Mouse (Mus musculus) embryonic facial prominence, embryonic 15.5 days (tissue): ENCODE results near the gene Fbxw2. TPM values are rescaled to one million over a fixed set of nuclear protein-coding genes. Genes with fewer than 3 reads are reported as not detected.

Source experiments
- polyA plus RNA-seq: library from polyadenylated mRNA; unstranded; fragments of >200 nt; fragmentation: Nextera tagmentation; extraction: Ambion mirVana; gene quantifications from 2 replicates; pipeline ENCODE4 v1.2.1, GENCODE M21; 2015

Gene Fbxw2
- polyA plus RNA-seq, 1 experiment from 2014 or later: 95.6 TPM

Other genes with a start within 250 kb of the Fbxw2 start
- 79.7 and 80.3 TPM in 2 replicates for gene Gapvd1, start 71.1 kb downstream of the Fbxw2 start, polyA plus RNA-seq
- gene Hspa5, start 54.3 kb downstream of the Fbxw2 start, polyA plus RNA-seq: 771 and 838 TPM in 2 replicates
- gene Rabepk, start 26.4 kb downstream of the Fbxw2 start, polyA plus RNA-seq: 38.9 and 41.0 TPM in 2 replicates
- gene Gm34653, start 6.7 kb upstream of the Fbxw2 start, polyA plus RNA-seq: 0.20 and 0.39 TPM in 2 replicates
- 0.09 TPM in 1 of 2 replicates, not detected in the other for gene Cutal, start 48.1 kb upstream of the Fbxw2 start, polyA plus RNA-seq
- 88.5 and 91.4 TPM in 2 replicates for gene Psmd5, start 48.7 kb upstream of the Fbxw2 start, polyA plus RNA-seq
- gene Phf19, start 87.7 kb upstream of the Fbxw2 start, polyA plus RNA-seq: 9.0 and 10.3 TPM in 2 replicates
- gene Traf1, start 135.5 kb upstream of the Fbxw2 start, polyA plus RNA-seq: 4.5 and 5.9 TPM in 2 replicates
- gene Hc, start 235.1 kb upstream of the Fbxw2 start, polyA plus RNA-seq: 0.37 TPM in 1 of 2 replicates, not detected in the other